Mouse (Mus musculus) mature B cell (primary cell): Measurements from ENCODE around the gene Hoxb6.

Experiments
- in situ Hi-C: fragments of 300-500 bp; cut with MboI; formaldehyde crosslinking; loops from 2 replicates; pipeline ENCODE4 v1.14.3; 2019

The Hoxb6 gene

GRCm38 (mm10) chr11:96285771-96286738 is 6.2 kb upstream of the Hoxb6 start, which contains the start of gene Hoxb7:
Gene Hoxb7, plus strand, starts transcription at chr11:96286623.
- in situ Hi-C loops = loop anchor here (25.0 kb wide), 1 partner anchor 576 kb away; no protein-coding TSS in a partner anchor

- in situ Hi-C loops = loop anchor here (25.0 kb wide), 1 partner anchor 575 kb away; no protein-coding TSS in a partner anchor
These were observed 5.4 kb upstream of the Hoxb6 start for GRCm38 (mm10) chr11:96286739-96287385.

- in situ Hi-C loops = loop anchor here (25.0 kb wide), 1 partner anchor 575 kb away; no protein-coding TSS in a partner anchor
These were observed 4.9 kb upstream of the Hoxb6 start for GRCm38 (mm10) chr11:96287411-96287810.

GRCm38 (mm10) chr11:96288455-96289221 is 3.6 kb upstream of the Hoxb6 start:
- in situ Hi-C loops = loop anchor here (25.0 kb wide), 1 partner anchor 574 kb away; no protein-coding TSS in a partner anchor

GRCm38 (mm10) chr11:96289293-96289692 is 3.0 kb upstream of the Hoxb6 start:
- in situ Hi-C loops = loop anchor here (25.0 kb wide), 1 partner anchor 573 kb away; no protein-coding TSS in a partner anchor

GRCm38 (mm10) chr11:96289837-96290236 is 2.4 kb upstream of the Hoxb6 start:
- in situ Hi-C loops = loop anchor here (25.0 kb wide), 1 partner anchor 572 kb away; no protein-coding TSS in a partner anchor

- in situ Hi-C loops = loop anchor here (25.0 kb wide), 1 partner anchor 571 kb away; no protein-coding TSS in a partner anchor
These were observed 1.4 kb upstream of the Hoxb6 start for GRCm38 (mm10) chr11:96290705-96291355.

- in situ Hi-C loops = loop anchor here (25.0 kb wide), 1 partner anchor 570 kb away; no protein-coding TSS in a partner anchor
These were observed 457 bp downstream of the Hoxb6 start for GRCm38 (mm10) chr11:96292565-96293301.

- in situ Hi-C loops = loop anchor here (25.0 kb wide), 1 partner anchor 569 kb away; no protein-coding TSS in a partner anchor
These were observed 1.1 kb downstream of the Hoxb6 start for GRCm38 (mm10) chr11:96293302-96293921.

- in situ Hi-C loops = loop anchor here (25.0 kb wide), 1 partner anchor 568 kb away; no protein-coding TSS in a partner anchor
These were observed 2.2 kb downstream of the Hoxb6 start for GRCm38 (mm10) chr11:96294245-96295091.

GRCm38 (mm10) chr11:96295092-96295835 is 3.0 kb downstream of the Hoxb6 start:
- in situ Hi-C loops = loop anchor here (25.0 kb wide), 1 partner anchor 567 kb away; no protein-coding TSS in a partner anchor

- in situ Hi-C loops = loop anchor here (25.0 kb wide), 1 partner anchor 565 kb away; no protein-coding TSS in a partner anchor
These were observed 4.7 kb downstream of the Hoxb6 start for GRCm38 (mm10) chr11:96296997-96297396.

GRCm38 (mm10) chr11:96297428-96297827 is 5.2 kb downstream of the Hoxb6 start:
- in situ Hi-C loops = loop anchor here (25.0 kb wide), 1 partner anchor 565 kb away; no protein-coding TSS in a partner anchor

- in situ Hi-C loops = loop anchor here (25.0 kb wide), 1 partner anchor 564 kb away; no protein-coding TSS in a partner anchor
These were observed 5.8 kb downstream of the Hoxb6 start for GRCm38 (mm10) chr11:96297968-96298635.

- in situ Hi-C loops = loop anchor here (25.0 kb wide), 1 partner anchor 563 kb away; no protein-coding TSS in a partner anchor
These were observed 6.8 kb downstream of the Hoxb6 start for GRCm38 (mm10) chr11:96298895-96299667.

- in situ Hi-C loops = loop anchor here (10.0 to 25.0 kb wide), 2 partner anchors 255 to 563 kb away; no protein-coding TSS in a partner anchor
These were observed 7.5 kb downstream of the Hoxb6 start for GRCm38 (mm10) chr11:96299781-96300180.
